Comparison of ENCODE assay signal across 25 mouse cellular contexts in genomic region chr8:119923259-119923658, GRCm38 (mm10). TPM values are rescaled to one million over a fixed set of nuclear protein-coding genes. Genes with fewer than 3 reads are reported as not detected.
DNase-seq lines count a peak whose midpoint lies in the region; ATAC-seq and TF ChIP-seq lines count a peak whose summit lies in the region.
"Had no signal": no experiment of that assay in that cellular context is flagged by ENCODE, and none has a peak within 500 bp of the region (broad histone marks: within the 10 kb centered on the region; RNA-seq: fewer than 3 reads in every experiment).

No protein-coding gene starts in this region.

- peak; percentile 40 to 45 for DNase-seq in cerebellum, adult 18-20 months
- no peak for DNase-seq in cerebellum, adult 11 months
- DNase-seq in hindbrain, postnatal 0 days (ENCODE audit: low spot score): no peak
- DNase-seq: adrenal gland, adult 2 months; adrenal gland, postnatal 14 days; B cell, adult 2 months; forebrain, postnatal 0 days; gastrocnemius, adult 2 months; gastrocnemius, postnatal 14 days; heart, adult 11 months; heart, postnatal 10 days; heart, postnatal 36 days had no signal

- H3K4me1 ChIP-seq in hindbrain, embryonic 13.5 days (replicated peaks): peaks cover 29% of the 10 kb centered on the region
- peaks cover 10% of the 10 kb centered on the region for H3K4me1 ChIP-seq in hindbrain, postnatal 0 days (ENCODE audit: insufficient read depth, low read length)
- H3K4me1 ChIP-seq in E14TG2a.4 (replicated peaks; ENCODE audit: low read depth, low read length): peaks cover 93% of the 10 kb centered on the region
- peaks cover 50% of the 10 kb centered on the region for H3K4me1 ChIP-seq in neural tube, embryonic 15.5 days

- WGBS in hindbrain, embryonic 13.5 days: 70% methylated on average over 5 of the region's 5 CpGs
- WGBS in hindbrain, postnatal 0 days: 57% methylated on average over 5 of the region's 5 CpGs
- 57% methylated on average over 5 of the region's 5 CpGs for WGBS in neural tube, embryonic 15.5 days

- H3K4me2 ChIP-seq in hindbrain, embryonic 13.5 days: no peak overlapping the region
- no peak overlapping the region for H3K4me2 ChIP-seq in hindbrain, postnatal 0 days (ENCODE audit: low read depth, low read length)
- no peak overlapping the region for H3K4me2 ChIP-seq in neural tube, embryonic 15.5 days
- H3K4me2 ChIP-seq: embryonic facial prominence, embryonic 12.5 days; embryonic facial prominence, embryonic 15.5 days; heart, embryonic 12.5 days; heart, embryonic 15.5 days; hindbrain, embryonic 14.5 days had no signal

- H3K9ac ChIP-seq in hindbrain, embryonic 13.5 days: peak overlapping the region; percentile 39; the same call in 1 of the 2 replicates
- H3K9ac ChIP-seq in hindbrain, postnatal 0 days (replicated peaks; ENCODE audit: low read length): no peak overlapping the region
- H3K9ac ChIP-seq in neural tube, embryonic 15.5 days (replicated peaks): no peak overlapping the region
- H3K9ac ChIP-seq: embryonic facial prominence, embryonic 12.5 days; embryonic facial prominence, embryonic 15.5 days; forebrain, postnatal 0 days; heart, embryonic 12.5 days; heart, embryonic 15.5 days; hindbrain, embryonic 14.5 days had no signal

- ATAC-seq in hindbrain, embryonic 13.5 days (ENCODE audit: low FRiP score): no peak
- no peak for ATAC-seq in hindbrain, postnatal 0 days
- no peak for ATAC-seq in neural tube, embryonic 15.5 days (ENCODE audit: low FRiP score)
- ATAC-seq: forebrain, embryonic 14.5 days; forebrain, postnatal 0 days; intestine, postnatal 0 days had no signal

- no peaks in the 10 kb centered on the region for H3K9me3 ChIP-seq in hindbrain, embryonic 13.5 days
- H3K9me3 ChIP-seq in hindbrain, postnatal 0 days (ENCODE audit: low read length): no peaks in the 10 kb centered on the region
- H3K9me3 ChIP-seq in E14TG2a.4 (ENCODE audit: low read length): no peaks in the 10 kb centered on the region
- H3K9me3 ChIP-seq in neural tube, embryonic 15.5 days (replicated peaks): no peaks in the 10 kb centered on the region
- H3K9me3 ChIP-seq: embryonic facial prominence, embryonic 12.5 days; embryonic facial prominence, embryonic 15.5 days; heart, embryonic 12.5 days; heart, embryonic 15.5 days; hindbrain, embryonic 10.5 days had no signal

- peaks cover 3% of the 10 kb centered on the region; the same call in 1 of the 2 replicates for H3K36me3 ChIP-seq in hindbrain, embryonic 13.5 days
- no peaks in the 10 kb centered on the region for H3K36me3 ChIP-seq in hindbrain, postnatal 0 days (ENCODE audit: insufficient read depth, low read length)
- H3K36me3 ChIP-seq in E14TG2a.4 (ENCODE audit: insufficient read depth, low read length): peaks cover 89% of the 10 kb centered on the region
- H3K36me3 ChIP-seq in neural tube, embryonic 15.5 days: no peaks in the 10 kb centered on the region
- H3K36me3 ChIP-seq: embryonic facial prominence, embryonic 15.5 days; heart, embryonic 15.5 days had no signal

- no peak for TF ChIP-seq CTCF in hindbrain, postnatal 0 days (IDR thresholded peaks at IDR 0.05; ENCODE audit: low read depth)
- no peak for TF ChIP-seq CTCF in E14TG2a.4 (conservative IDR thresholded peaks at IDR 0.05; ENCODE audit: low read length)

- no peak overlapping the region for H3K27ac ChIP-seq in hindbrain, embryonic 13.5 days
- no peak overlapping the region for H3K27ac ChIP-seq in hindbrain, postnatal 0 days
- H3K27ac ChIP-seq in neural tube, embryonic 15.5 days (replicated peaks): no peak overlapping the region
- H3K27ac ChIP-seq: embryonic facial prominence, embryonic 12.5 days; embryonic facial prominence, embryonic 15.5 days; gastrocnemius, adult 2 months; heart, embryonic 15.5 days; hindbrain, embryonic 14.5 days had no signal

- H3K4me3 ChIP-seq in hindbrain, embryonic 13.5 days: no peak overlapping the region
- H3K4me3 ChIP-seq in hindbrain, postnatal 0 days (ENCODE audit: low read length): no peak overlapping the region
- 0 out of 2 replicates have a peak overlapping the region, but pooled peaks have one; percentile 13 for H3K4me3 ChIP-seq in E14TG2a.4 (replicated peaks; ENCODE audit: low read length)
- H3K4me3 ChIP-seq in neural tube, embryonic 15.5 days (replicated peaks): no peak overlapping the region
- H3K4me3 ChIP-seq: embryonic facial prominence, embryonic 12.5 days; embryonic facial prominence, embryonic 15.5 days; gastrocnemius, adult 2 months; heart, embryonic 12.5 days; heart, embryonic 15.5 days; hindbrain, embryonic 10.5 days had no signal

- H3K27me3 ChIP-seq in hindbrain, embryonic 13.5 days: no peaks in the 10 kb centered on the region
- H3K27me3 ChIP-seq in hindbrain, postnatal 0 days (ENCODE audit: insufficient read depth, low read length): no peaks in the 10 kb centered on the region
- no peaks in the 10 kb centered on the region for H3K27me3 ChIP-seq in E14TG2a.4 (ENCODE audit: insufficient read depth, low read length)
- H3K27me3 ChIP-seq in neural tube, embryonic 15.5 days (replicated peaks): no peaks in the 10 kb centered on the region
- H3K27me3 ChIP-seq: CH12.LX; embryonic facial prominence, embryonic 12.5 days; embryonic facial prominence, embryonic 15.5 days; heart, embryonic 12.5 days; heart, embryonic 15.5 days had no signal

RNA-seq across cellular contexts. Expression of gene Gm20388, which starts 12.6 kb away (rescaled TPM):
- polyA plus RNA-seq in hindbrain, embryonic 13.5 days (2015; fragmentation: Nextera tagmentation; extraction: Ambion mirVana): 1.9 and 4.1 TPM in 2 replicates
- total RNA-seq in hindbrain, postnatal 0 days (2014; rRNA removed): 58.0 and 71.3 TPM in 2 replicates
- polyA plus RNA-seq in hindbrain, postnatal 0 days (2015; fragmentation: Nextera tagmentation; extraction: Ambion mirVana): not detected in 2 replicates
- polyA plus RNA-seq in neural tube, embryonic 15.5 days (2015; fragmentation: Nextera tagmentation; extraction: Ambion mirVana): 3.5 TPM in 1 of 2 replicates, not detected in the other
- polyA plus RNA-seq: embryonic facial prominence, embryonic 12.5 days; forebrain, embryonic 11.5 days; forebrain, postnatal 0 days; heart, embryonic 12.5 days; heart, embryonic 15.5 days; hindbrain, embryonic 14.5 days; intestine, postnatal 0 days had no signal

RNA-seq across cellular contexts. Expression of gene Usp10, which starts 13.1 kb away (rescaled TPM):
- polyA plus RNA-seq in hindbrain, embryonic 13.5 days (2015; fragmentation: Nextera tagmentation; extraction: Ambion mirVana): 123 and 126 TPM in 2 replicates
- 88.5 and 91.1 TPM in 2 replicates for total RNA-seq in hindbrain, postnatal 0 days (2014; rRNA removed)
- 89.0 and 94.2 TPM in 2 replicates for polyA plus RNA-seq in hindbrain, postnatal 0 days (2015; fragmentation: Nextera tagmentation; extraction: Ambion mirVana)
- polyA plus RNA-seq in neural tube, embryonic 15.5 days (2015; fragmentation: Nextera tagmentation; extraction: Ambion mirVana): 121 and 127 TPM in 2 replicates

Comparison
In these comparisons a context has a peak if more than half of its experiments do, and no peak if none do; other contexts are left out.
1. DNase-seq: peak in cerebellum, adult 18-20 months (2 of 2); none in cerebellum, adult 11 months (single experiment) and hindbrain, postnatal 0 days (single experiment).